Mouse (Mus musculus) layer of hippocampus, postnatal 25 days (tissue): Measurements from ENCODE around the gene Zfyve21. TPM values are rescaled to one million over a fixed set of nuclear protein-coding genes. Genes with fewer than 3 reads are reported as not detected.

Experiments
- DNase-seq, 2 experiments: peaks; one replicate each; pipeline ENCODE4 v3.0.0; 2022; ENCODE audit warnings: mixed read lengths in 2 of 2, low spot score in 1 of 2; ENCODE audit errors: extremely low spot score in 1 of 2
- total RNA-seq, 2 experiments: library from RNA; stranded (reverse); gene quantifications; 2 replicates each; pipeline ENCODE4 v1.2.3; 2021

Zfyve21 gene
- total RNA-seq, 2 experiments from 2014 or later = 21.6 to 21.7 TPM

GRCm38 (mm10) chr12:111797251-111797650 is 16.7 kb upstream of the Zfyve21 start:
- no peak for DNase-seq

- DNase-seq = no peak
Measured at GRCm38 (mm10) chr12:111798493-111798892, 15.5 kb upstream of the Zfyve21 start.

DNA sequence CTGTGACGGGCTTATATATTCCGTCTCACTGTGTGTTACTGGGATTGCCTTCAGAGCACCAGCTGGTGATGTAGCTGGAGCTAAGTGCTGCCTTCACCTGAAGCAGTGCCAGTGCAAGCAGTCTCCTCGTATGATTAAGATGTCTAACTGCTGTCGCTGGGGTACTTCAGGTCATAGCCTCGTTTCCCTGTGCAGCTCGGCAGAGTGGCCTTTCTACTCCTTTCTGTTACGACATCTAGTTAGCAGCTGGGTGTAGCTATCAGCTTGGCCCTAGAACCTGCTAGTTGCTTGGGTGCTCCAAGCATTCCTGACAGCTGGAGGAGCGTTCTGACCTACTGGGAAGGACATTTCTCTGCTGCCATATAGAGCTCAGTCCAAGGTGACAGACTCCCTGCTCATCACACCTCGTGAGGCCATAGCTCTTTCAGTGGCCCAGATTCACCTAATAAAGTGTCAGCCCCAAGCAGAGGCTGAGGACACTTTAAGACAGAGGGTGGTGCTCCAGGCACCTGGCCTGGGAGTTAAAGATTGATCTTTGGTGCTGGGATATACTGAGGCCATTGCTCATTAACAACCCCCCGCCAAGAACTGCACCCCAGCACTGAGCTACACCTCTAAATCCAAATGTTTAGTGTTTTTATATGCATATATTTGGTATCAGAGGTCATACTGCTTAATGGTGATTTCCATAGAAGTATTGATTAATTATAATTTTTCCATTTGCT is 13.3 kb upstream of the Zfyve21 start:
- no peak for DNase-seq

DNA sequence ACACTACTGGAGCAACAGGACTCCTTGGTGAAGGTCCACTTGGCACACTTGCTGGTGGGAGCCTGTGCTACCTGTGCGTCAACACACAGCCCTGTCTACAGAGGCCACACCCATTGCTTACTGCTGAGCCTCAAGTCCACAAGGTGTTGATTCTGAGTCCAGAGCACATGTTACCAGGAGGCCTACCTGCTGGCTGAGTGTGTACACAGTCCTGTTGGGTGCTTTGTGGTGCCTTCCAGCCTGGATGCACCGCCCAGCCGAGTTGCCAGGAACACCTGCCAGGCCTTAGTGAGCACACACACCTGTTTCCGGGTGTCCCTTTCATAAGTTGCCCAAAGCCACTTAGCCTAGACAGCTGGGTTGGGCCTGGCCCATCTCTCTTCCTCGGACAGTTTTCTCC is 10.4 kb upstream of the Zfyve21 start:
- DNase-seq = no peak

DNA sequence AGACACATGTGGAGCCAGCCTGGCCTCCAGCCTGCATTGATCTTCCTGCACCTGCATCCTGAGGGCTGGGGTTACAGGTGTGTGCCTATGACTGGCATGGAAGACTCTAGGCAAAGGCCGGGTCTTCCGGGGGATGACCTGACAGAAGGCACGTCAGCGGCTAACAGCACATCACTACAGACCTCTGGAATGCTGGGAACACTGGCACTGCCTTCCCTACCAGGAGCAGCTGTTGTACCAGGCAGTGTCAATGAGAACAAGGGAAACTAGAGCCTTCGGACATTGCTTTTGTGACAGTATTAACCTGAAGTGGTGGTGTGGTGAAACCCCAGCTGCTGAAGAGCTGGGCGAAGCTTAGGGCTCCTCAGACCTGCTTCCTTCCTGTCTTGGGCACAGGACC is 5.2 kb upstream of the Zfyve21 start:
- DNase-seq = no peak

DNA sequence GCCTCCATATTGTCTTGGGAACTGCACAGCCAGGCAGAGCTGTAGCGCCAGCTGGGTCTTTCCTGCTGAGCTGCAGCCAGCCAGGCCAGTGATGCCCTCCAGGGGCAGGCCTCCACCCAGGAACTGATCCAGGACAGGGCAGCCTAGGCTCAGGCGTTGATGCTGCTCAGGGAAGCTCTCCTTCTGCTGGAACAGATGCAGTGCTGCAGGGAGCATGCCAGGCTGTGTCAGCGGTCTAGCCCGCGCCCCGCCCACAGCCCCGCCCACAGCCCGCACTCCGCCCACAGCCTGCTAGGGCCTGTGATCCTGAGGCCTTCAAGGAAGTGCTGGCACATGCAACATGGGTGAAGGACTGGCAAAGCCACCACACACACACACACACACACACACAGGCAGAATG is 4.2 kb upstream of the Zfyve21 start:
- DNase-seq = peak; percentile 45 to 63

GRCm38 (mm10) chr12:111812075-111812474 is 1.9 kb upstream of the Zfyve21 start:
- DNase-seq = no peak

GRCm38 (mm10) chr12:111812611-111813010 is 1.4 kb upstream of the Zfyve21 start:
- no peak for DNase-seq

DNA sequence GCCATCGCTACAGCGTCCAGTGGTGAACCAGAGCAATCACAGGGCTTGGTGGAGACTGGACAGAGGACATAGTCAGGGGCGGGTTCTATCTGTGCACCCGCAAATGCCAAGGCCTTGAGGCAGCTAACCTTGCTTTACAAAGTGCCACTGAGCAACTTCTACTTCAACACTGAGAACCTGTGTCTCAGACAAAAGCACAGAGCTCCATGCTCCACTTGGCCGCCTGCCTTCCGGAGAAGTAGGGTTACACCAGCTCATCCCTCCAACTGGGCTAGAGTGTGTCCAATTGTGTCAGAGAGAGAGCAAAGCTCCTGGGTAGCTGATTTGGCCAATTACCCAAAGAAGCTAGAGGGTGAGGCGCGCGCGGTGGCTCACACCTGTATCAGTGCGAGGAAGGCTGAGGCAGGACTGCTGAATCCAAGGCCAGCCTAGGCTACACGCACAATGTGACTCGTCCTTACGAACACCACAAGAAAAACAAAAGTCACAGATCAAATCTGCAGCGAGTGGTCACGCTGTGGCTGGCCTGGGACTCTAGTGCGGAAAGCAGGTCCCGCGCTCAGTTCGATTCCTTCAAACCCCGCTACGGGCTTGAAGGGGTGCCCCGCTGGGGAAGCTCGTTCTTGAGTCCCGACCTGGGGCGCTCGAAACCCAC is 732 bp upstream of the Zfyve21 start:
- DNase-seq = no peak

- DNase-seq = no peak
Measured at GRCm38 (mm10) chr12:111814769-111815762, 1.1 kb downstream of the Zfyve21 start.

- peak in 1 of 2 experiments; percentile 34 for DNase-seq
Measured at GRCm38 (mm10) chr12:111816528-111816927, 2.6 kb downstream of the Zfyve21 start.

DNA sequence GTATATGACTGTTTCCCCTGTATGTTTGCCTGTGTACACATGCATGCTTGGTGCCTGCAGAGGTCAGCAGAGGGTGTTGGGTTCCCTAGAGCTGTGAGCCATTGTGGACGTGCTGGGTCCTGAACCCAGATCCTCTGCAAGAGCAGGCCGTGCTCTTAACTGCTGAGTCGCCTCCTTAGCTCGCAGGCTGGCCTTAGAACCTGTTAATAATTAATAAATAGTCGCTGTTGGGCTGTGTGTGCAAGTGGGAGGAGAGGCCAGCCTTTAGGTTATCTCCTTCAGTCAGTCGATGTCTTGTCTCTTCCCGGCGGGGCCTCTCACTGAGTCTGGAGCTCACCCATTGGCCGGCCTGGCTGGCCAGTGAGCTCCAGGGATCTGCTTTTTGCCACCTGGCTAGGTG is 3.0 kb downstream of the Zfyve21 start:
- no peak for DNase-seq

DNA sequence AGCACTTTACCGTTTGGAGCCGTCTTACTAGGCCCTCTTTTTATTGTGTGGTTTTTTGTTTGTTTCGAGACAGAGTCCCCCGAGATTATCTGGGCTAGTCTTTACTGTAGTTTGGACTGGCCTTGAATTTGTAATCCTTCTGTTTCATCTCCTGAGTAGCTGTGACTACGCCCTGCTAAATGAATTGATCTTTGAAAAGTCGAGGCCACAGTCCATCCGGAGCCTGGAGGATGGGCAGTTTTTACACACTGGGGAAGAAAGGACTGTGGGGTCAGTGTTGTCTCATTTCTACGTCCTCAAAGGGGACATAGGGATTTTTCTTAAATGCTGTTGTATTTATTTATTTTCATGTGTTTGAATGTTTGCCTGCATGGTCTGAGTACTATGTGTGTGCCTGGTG is 4.0 kb downstream of the Zfyve21 start:
- no peak for DNase-seq

DNA sequence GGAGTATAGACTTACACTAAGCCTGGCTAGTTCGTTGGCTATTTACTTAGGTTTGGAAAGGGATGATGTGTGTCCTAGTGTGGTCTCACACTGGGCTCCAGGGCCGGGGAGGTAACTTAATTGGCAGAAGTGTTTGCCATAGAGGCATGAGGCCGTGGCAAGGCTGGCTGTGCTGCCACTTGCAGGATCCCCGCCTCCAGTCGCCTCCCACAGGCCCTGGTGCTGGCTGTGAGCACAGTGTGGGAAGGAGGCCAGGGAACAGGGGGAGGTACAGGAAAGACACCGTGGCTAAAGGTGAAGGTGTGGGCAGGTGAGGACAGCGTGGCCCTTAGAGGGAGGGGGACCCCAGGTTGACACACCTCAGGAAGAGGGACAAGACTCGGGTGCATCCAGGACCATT is 6.0 kb downstream of the Zfyve21 start:
- DNase-seq = no peak

DNA sequence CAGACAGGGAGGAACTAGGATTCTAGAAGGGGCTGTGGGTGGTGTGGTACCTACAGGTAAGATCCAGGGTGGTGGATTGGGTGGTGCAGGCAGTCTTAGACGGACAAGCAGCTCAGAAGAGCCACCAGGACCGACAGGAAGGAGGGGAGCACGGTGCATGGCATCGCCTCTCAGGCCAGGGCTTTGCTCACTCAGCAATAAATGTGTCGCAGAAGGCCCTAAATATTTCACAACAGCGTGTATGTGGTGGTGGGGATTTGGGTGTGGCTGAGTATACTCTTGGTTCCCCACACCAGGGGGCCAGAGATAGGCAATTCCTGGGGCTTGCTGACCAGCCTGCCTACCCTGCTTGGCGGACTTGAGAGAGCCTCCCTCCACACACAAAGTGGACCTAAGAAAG is 6.7 kb downstream of the Zfyve21 start:
- DNase-seq = no peak

DNA sequence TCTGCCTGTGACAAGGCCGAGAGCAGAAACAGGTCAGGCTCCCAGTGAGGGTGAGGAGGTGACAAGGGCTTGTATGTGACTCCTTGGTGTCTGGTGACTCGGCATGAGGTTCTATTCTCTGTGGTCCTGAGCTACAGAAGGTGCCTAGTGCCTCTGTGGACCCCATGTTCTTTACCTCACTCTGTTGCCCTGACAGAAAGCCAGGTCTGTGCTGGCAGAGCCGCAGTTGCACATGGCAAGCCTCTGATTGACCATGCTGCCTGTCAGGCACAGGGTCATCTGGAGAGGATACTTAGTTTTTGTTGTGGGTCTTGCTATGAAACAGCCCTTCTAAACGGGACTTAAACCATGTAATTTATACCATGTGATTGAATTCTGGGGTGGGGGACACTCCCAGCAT is 8.0 kb downstream of the Zfyve21 start:
- DNase-seq = no peak

- no peak for DNase-seq
Measured at GRCm38 (mm10) chr12:111827556-111827955, 13.6 kb downstream of the Zfyve21 start.

DNA sequence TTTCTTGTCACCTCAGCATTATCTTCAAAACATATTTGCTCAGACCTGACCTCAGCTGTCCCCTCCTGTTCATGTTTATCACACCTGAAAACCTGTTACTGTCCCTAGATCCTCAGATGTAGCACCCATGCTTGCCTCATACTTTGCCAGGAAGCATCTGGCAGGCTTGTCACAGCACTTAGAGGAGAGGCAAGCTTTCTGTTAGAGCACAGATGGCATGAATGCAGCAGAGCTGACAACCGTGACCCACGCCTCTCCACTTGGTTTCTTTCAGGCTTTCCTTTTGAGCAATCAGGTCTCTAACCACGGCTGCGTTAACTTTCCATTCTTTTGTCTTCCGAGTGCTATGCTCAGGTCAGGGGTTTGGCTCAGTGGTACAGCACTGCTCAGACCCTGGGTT is 15.5 kb downstream of the Zfyve21 start:
- no peak for DNase-seq

DNA sequence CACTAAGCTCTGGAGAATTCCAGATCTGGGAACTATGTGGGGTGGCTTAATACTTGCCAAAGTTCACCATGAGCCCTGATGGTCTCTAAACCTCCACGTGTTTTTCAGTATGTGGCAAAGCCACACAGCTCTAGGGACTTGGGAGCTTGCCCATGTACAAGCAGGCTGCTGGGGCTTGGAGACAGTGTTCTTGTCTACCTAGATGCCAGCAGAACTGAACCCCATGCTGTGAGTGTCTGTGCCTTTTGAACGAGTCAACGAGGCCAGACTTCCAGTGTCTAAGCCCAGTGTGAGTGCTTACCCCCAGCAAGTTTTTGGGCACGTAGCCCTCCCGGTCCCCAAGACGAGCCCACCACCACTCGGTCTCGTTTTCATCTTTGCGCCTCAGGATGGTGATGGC is 16.0 kb downstream of the Zfyve21 start:
- DNase-seq = no peak

DNA sequence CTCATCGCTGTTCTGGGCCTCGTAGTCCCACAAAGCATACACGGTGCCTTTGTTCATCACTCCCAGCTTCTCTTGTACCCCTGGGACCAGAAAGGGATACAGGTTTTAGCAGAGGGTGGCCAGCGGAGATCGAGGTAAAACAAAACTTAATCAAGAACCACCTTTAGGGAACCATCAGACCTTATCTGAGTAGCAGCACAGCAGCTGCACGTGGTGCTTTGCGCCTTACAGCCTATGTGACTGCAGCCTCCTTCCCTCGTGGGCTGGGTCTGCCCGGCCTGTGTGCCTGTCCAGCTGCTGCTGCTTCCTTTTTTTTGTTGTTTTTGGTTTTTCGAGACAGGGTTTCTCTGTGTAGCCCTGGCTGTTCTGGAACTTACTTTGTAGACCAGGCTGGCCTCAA is 16.4 kb downstream of the Zfyve21 start:
- no peak for DNase-seq

DNA sequence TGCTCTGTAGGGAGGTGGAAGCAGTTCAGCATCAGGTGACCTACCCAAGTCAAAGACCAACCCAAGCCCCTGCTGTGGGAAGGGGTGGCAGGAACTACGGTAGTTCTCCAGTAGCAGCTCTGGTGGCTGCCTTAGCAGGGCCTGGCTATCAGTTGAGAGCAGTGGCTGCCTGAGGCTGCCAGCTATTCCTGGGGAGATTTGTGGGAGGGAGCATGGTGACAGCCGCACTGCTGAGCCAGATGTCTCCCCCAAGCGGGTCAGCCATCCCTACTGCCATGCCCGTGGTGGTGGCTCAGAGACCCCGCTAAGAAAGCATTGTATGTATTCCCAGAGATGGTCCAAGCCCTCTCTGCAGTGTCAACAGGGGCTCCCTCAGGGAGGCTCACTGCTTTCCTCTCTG is 18.7 kb downstream of the Zfyve21 start:
- no peak for DNase-seq
